ENCODE assay signal across 15 mouse cellular contexts in genomic region chr1:37918096-37918495, GRCm38 (mm10).
A peak's percentile ranks its signal among the peaks of the same experiment; 100 is the strongest.
DNase-seq lines count a peak whose midpoint lies in the region.
"Had no signal": no experiment of that assay in that cellular context is flagged by ENCODE, and none has a peak within 500 bp of the region (broad histone marks: within the 10 kb centered on the region; RNA-seq: fewer than 3 reads in every experiment).

No protein-coding gene starts in this region.

- DNase-seq in 3T3-L1 (ENCODE audit: low read depth, low spot score) = peak; percentile 54
- DNase-seq in Muller cell, postnatal 12 days (ENCODE audit: inconsistent ontology term) = peak; percentile 16
- peak; percentile 38 for DNase-seq in brain, adult 2 months (ENCODE audit: low read depth, low spot score)
- DNase-seq in telencephalon, adult 2 months (ENCODE audit: low read depth, low spot score) = peak; percentile 16
- no peak for DNase-seq in layer of hippocampus, adult 9-10 months (ENCODE audit: low spot score)
- no peak for DNase-seq in urinary bladder, postnatal 10 days (ENCODE audit: low spot score)
- DNase-seq: adrenal gland, adult 8-10 months; adrenal gland, postnatal 25 days; cerebellum, adult 2 months; cerebellum, adult 9-11 months; cerebellum, postnatal 25 days; gastrocnemius, postnatal 10 days; gastrocnemius, postnatal 36 days; heart, adult 2 months; heart, postnatal 10 days had no signal

Comparison
In these comparisons a context has a peak if more than half of its experiments do, and no peak if none do; other contexts are left out.
1. DNase-seq: peak in 3T3-L1 (single experiment), Muller cell, postnatal 12 days (single experiment), brain, adult 2 months (single experiment) and telencephalon, adult 2 months (single experiment); none in layer of hippocampus, adult 9-10 months (single experiment) and urinary bladder, postnatal 10 days (single experiment).